Mouse (Mus musculus): Measurements from ENCODE around the gene Zfp422.

- TF ChIP-seq CTCF (conservative IDR thresholded peaks at IDR 0.05; ENCODE audit: low read length), result no peak
- TF ChIP-seq NANOG (IDR thresholded peaks at IDR 0.05; ENCODE audit: borderline replicate concordance, low read length), result no peak
- no peak for TF ChIP-seq POU5F1 (IDR thresholded peaks at IDR 0.05; ENCODE audit: borderline replicate concordance, low read length)
Observed at GRCm38 (mm10) chr6:116650406-116650805, 21.6 kb upstream of the Zfp422 start, which contains the start of gene Depp1.

Measured in E14TG2a.4 (cell line).